Mouse (Mus musculus) neural tube, embryonic 11.5 days (tissue): ENCODE measurements around the gene Pnmal2. TPM values are rescaled to one million over a fixed set of nuclear protein-coding genes. Genes with fewer than 3 reads are reported as not detected.

ENCODE experiments used
- ATAC-seq: fragments of 200-750 bp; cut with Nextera tagmentation; 2 replicates; pipeline ENCODE4 v1.8.0; 2017; ENCODE audit warnings: moderate number of reproducible peaks, mild to moderate bottlenecking, moderate TSS enrichment, moderate library complexity; ENCODE audit not compliant: insufficient read depth, low FRiP score, low TSS enrichment
- DNase-seq: peaks from one replicate; pipeline ENCODE4 v3.0.0-alpha.2; 2015; ENCODE audit warnings: low spot score
- H3K27ac ChIP-seq: fragments of 300-500 bp; sonication (generic); 2 replicates; pipeline ENCODE4 v1.5.1; 2014; ENCODE audit warnings: low read depth, mild to moderate bottlenecking, low read length
- H3K27me3 ChIP-seq: fragments of 300-500 bp; sonication (generic); 2 replicates; pipeline ENCODE4 v1.6.1; 2014; ENCODE audit warnings: mild to moderate bottlenecking, low read length, mixed read lengths; ENCODE audit not compliant: control insufficient read depth, insufficient read depth
- H3K36me3 ChIP-seq: fragments of 300-500 bp; sonication (generic); 2 replicates; pipeline ENCODE4 v1.6.1; 2014; ENCODE audit warnings: mild to moderate bottlenecking, low read length, moderate library complexity, mixed read lengths; ENCODE audit not compliant: control insufficient read depth, insufficient read depth
- H3K4me1 ChIP-seq: fragments of 300-500 bp; sonication (generic); 2 replicates; pipeline ENCODE4 v1.6.1; 2014; ENCODE audit warnings: low read length, mixed read lengths; ENCODE audit not compliant: control insufficient read depth, insufficient read depth
- H3K4me2 ChIP-seq: fragments of 300-500 bp; sonication (generic); 2 replicates; pipeline ENCODE4 v1.6.1; 2014; ENCODE audit warnings: low read depth, mild to moderate bottlenecking, moderate library complexity
- H3K4me3 ChIP-seq: fragments of 300-500 bp; sonication (generic); 2 replicates; pipeline ENCODE4 v1.5.1; 2014; ENCODE audit warnings: low read depth, low read length
- H3K9ac ChIP-seq: fragments of 300-500 bp; sonication (generic); 2 replicates; pipeline ENCODE4 v1.6.1; 2014; ENCODE audit warnings: mild to moderate bottlenecking, low read length
- H3K9me3 ChIP-seq: fragments of 300-500 bp; sonication (generic); 2 replicates; pipeline ENCODE4 v1.6.1; 2016; ENCODE audit warnings: low read length; ENCODE audit not compliant: control insufficient read depth
- WGBS: fragments of 180-500 bp; shearing (Covaris S2); extraction: QIAGEN DNeasy Blood & Tissue Kit; methylation state at CpG from one replicate; pipeline ENCODE4 v1.1.7; 2014; 5-methylcytosine and 5-hydroxymethylcytosine counted together
- polyA plus RNA-seq: library from polyadenylated mRNA; unstranded; fragments of >200 nt; fragmentation: Nextera tagmentation; extraction: Ambion mirVana; gene quantifications from 2 replicates; pipeline ENCODE4 v1.2.1, GENCODE M21; 2014

The Pnmal2 gene
- polyA plus RNA-seq, 1 experiment from 2014 or later = 9.4 TPM

- no peaks in the 10 kb centered on the region for H3K4me1 ChIP-seq
- peak; percentile 86 for DNase-seq
- no peaks in the 10 kb centered on the region for H3K36me3 ChIP-seq
- H3K27ac ChIP-seq = no peak overlapping the region
- H3K4me3 ChIP-seq = no peak overlapping the region
- no peak overlapping the region for H3K4me2 ChIP-seq
- H3K9ac ChIP-seq = no peak overlapping the region
- no peaks in the 10 kb centered on the region for H3K27me3 ChIP-seq
- 18% methylated on average over 14 of the region's 14 CpGs for WGBS
- ATAC-seq = 0 out of 2 replicates have a peak, but pooled peaks have one; percentile 51
- no peaks in the 10 kb centered on the region for H3K9me3 ChIP-seq
Measured at GRCm38 (mm10) chr7:16931968-16932627, 12.4 kb upstream of the Pnmal2 start.

GRCm38 (mm10) chr7:16932704-16933577 lies 11.5 kb upstream of the Pnmal2 start:
- Histone ChIP-seq H3K36me3 (no peaks in the 10 kb centered on the region), H3K9ac (no peak overlapping the region), H3K9me3 (no peaks in the 10 kb centered on the region), H3K27ac (no peak overlapping the region), H3K4me3 (no peak overlapping the region), H3K27me3 (no peaks in the 10 kb centered on the region), H3K4me1 (no peaks in the 10 kb centered on the region), H3K4me2 (no peak overlapping the region)
- ATAC-seq (peak; percentile 42; the same call in 1 of the 2 replicates), DNase-seq (peak; percentile 55)
- 48% methylated on average over 14 of the region's 14 CpGs for WGBS

- Histone ChIP-seq H3K4me1 (no peaks in the 10 kb centered on the region), H3K36me3 (no peaks in the 10 kb centered on the region), H3K4me2 (no peak overlapping the region), H3K4me3 (no peak overlapping the region), H3K27me3 (no peaks in the 10 kb centered on the region), H3K9ac (no peak overlapping the region), H3K9me3 (no peaks in the 10 kb centered on the region), H3K27ac (no peak overlapping the region)
- ATAC-seq (no peak), DNase-seq (no peak)
- 46% methylated on average over 4 of the region's 4 CpGs for WGBS
Measured at GRCm38 (mm10) chr7:16937312-16937711, 7.2 kb upstream of the Pnmal2 start.

DNA sequence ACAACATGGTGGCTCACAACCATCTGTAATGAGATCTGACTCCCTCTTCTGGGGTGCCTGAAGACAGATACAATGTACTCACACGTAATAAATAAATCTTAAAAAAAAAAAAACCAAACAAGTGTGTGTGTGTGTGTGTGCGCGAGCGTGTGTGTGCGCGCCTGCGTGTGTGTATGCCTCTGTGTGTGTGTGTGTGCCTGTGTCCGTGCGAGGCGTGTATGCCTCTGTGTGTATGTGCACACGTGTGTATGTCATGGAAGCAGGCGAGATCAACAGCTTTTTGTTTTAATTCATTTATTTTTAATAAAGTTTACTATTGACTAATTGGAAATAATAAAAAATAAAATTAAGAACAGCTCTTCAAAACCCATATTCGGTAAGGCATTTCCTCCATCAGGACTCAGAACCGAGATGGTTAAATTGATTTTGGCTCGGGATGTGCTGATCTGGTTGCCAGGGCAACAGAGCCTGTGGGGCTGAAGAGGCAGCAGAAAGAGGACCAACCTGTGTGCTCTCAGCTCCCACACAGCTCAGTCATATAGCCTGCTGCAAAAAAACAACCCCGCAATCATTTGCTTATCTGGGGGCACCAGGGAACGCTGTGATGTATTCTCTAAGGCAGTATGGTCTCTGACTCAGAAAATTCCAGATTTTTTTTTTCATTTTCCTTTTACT lies 6.2 kb upstream of the Pnmal2 start:
- Histone ChIP-seq H3K4me3 (no peak overlapping the region), H3K4me1 (no peaks in the 10 kb centered on the region), H3K36me3 (no peaks in the 10 kb centered on the region), H3K9ac (no peak overlapping the region), H3K27ac (no peak overlapping the region), H3K4me2 (no peak overlapping the region), H3K9me3 (no peaks in the 10 kb centered on the region), H3K27me3 (no peaks in the 10 kb centered on the region)
- 75% methylated on average over 17 of the region's 17 CpGs for WGBS
- ATAC-seq (no peak), DNase-seq (no peak)

DNA sequence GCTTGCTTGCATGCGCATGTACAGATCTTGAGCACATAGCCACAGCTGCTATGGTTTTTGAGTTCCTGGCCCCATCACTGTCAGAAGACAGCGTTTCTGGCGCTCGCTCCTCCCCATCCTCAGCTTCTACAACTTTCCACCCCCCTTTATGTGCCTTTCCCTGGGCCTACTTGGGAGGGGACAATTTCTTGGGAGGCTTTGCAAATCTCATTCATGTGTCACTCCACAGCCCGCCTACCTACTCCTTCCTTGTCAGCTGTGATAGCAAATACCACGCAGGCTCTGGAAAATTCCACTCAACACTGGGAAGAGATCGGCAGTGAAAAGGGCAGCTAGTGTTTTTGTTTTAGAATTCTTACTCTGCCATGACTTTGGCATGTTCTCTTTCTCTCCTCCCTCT lies 4.2 kb upstream of the Pnmal2 start:
- no peak overlapping the region for H3K9ac ChIP-seq
- H3K4me2 ChIP-seq = no peak overlapping the region
- H3K4me1 ChIP-seq = peaks cover 6% of the 10 kb centered on the region
- H3K36me3 ChIP-seq = no peaks in the 10 kb centered on the region
- ATAC-seq (no peak), DNase-seq (no peak)
- 66% methylated on average over 7 of the region's 7 CpGs for WGBS
- H3K4me3 ChIP-seq = no peak overlapping the region
- H3K27me3 ChIP-seq = peaks cover 5% of the 10 kb centered on the region
- H3K9me3 ChIP-seq = no peaks in the 10 kb centered on the region
- no peak overlapping the region for H3K27ac ChIP-seq

DNA sequence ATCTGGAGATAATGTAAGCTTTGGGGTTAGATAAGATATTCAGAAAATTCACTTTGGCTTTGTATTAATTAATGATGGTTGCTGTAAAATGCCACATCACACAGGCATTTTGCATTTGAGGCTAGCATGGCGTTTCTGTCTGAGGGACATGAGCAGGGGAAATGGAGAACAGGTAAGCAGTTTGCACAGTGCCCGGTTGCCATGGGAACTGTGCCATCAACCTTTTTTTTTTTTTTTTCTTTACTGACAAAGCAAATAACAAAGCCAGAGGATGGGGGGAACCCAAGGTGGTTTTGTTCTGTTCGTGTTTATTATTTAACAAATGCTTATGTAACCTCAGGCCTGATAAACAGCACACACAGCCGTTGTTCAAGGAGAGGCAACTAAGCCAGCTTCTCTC lies 1.6 kb upstream of the Pnmal2 start:
- Histone ChIP-seq H3K4me3 (no peak overlapping the region), H3K9ac (no peak overlapping the region), H3K4me2 (no peak overlapping the region), H3K36me3 (no peaks in the 10 kb centered on the region), H3K27me3 (peaks cover 31% of the 10 kb centered on the region), H3K4me1 (peaks cover 24% of the 10 kb centered on the region), H3K9me3 (no peaks in the 10 kb centered on the region), H3K27ac (no peak overlapping the region)
- 66% methylated on average over 4 of the region's 4 CpGs for WGBS
- ATAC-seq = no peak
- DNase-seq = no peak

- Histone ChIP-seq H3K4me2 (peak overlapping the region; percentile 90), H3K9me3 (no peaks in the 10 kb centered on the region), H3K27me3 (peaks cover 49% of the 10 kb centered on the region), H3K27ac (peak overlapping the region; percentile 44; the same call in 1 of the 2 replicates), H3K36me3 (no peaks in the 10 kb centered on the region), H3K4me1 (peaks cover 33% of the 10 kb centered on the region), H3K9ac (peak overlapping the region; percentile 73), H3K4me3 (peak overlapping the region; percentile 57)
- ATAC-seq = peak; percentile 35; the same call in 1 of the 2 replicates
- WGBS = 1% methylated on average over 22 of the region's 22 CpGs
- no peak for DNase-seq
Measured at GRCm38 (mm10) chr7:16944808-16945315, 380 bp downstream of the Pnmal2 start.

DNA sequence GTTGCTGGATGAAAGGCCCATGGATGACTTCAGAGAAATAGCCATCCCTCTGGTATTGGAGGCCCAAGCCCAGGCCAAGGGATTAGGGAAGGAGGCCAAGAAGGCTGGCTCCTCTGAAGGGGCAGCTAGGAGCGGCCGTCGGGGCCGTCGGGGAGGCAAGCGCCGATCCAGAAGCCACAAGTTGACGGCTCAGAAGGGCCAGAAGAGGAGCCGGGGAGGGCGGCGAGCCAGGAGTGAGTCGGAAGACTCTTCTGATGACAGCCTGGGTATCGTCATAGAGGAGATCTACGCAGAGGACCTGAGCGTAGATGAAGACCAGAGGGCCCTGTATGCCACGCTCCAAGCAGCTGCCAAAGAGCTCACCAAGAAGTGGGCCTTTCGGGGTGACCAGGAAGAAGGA lies 937 bp downstream of the Pnmal2 start:
- 7% methylated on average over 17 of the region's 17 CpGs for WGBS
- H3K27ac ChIP-seq = no peak overlapping the region
- DNase-seq = no peak
- peaks cover 49% of the 10 kb centered on the region for H3K27me3 ChIP-seq
- peak overlapping the region; percentile 57 for H3K4me3 ChIP-seq
- H3K4me1 ChIP-seq = peaks cover 34% of the 10 kb centered on the region
- ATAC-seq = no peak
- no peaks in the 10 kb centered on the region for H3K9me3 ChIP-seq
- H3K9ac ChIP-seq = peak overlapping the region; percentile 73; the same call in 1 of the 2 replicates
- no peaks in the 10 kb centered on the region for H3K36me3 ChIP-seq
- H3K4me2 ChIP-seq = peak overlapping the region; percentile 90
